Mouse (Mus musculus) embryo, embryonic 11 days (tissue): ENCODE data around the gene Mpnd.
"Not testable (repeated sequence)": the region's sequence is repeated elsewhere in the genome, so short reads cannot be mapped to it uniquely, and the experiment has no call there.

Experiments used
- DNase-seq: peaks from one replicate; pipeline ENCODE4 v3.0.0-alpha.2; 2015

Mpnd gene

GRCm38 (mm10) chr17:56039345-56039744 is 33.8 kb downstream of the Mpnd start:
- no peak for DNase-seq

- peak; percentile 100 for DNase-seq
Measured at GRCm38 (mm10) chr17:56040030-56040856, 34.7 kb downstream of the Mpnd start, which contains the start of gene Chaf1a. TSS of gene Chaf1a (plus strand) at chr17:56040439.

GRCm38 (mm10) chr17:56040857-56041163 is 35.3 kb downstream of the Mpnd start:
- peak; percentile 32 for DNase-seq

GRCm38 (mm10) chr17:56051369-56051768 is 45.9 kb downstream of the Mpnd start:
- no peak for DNase-seq

- no peak for DNase-seq
Measured at GRCm38 (mm10) chr17:56054938-56055337, 49.4 kb downstream of the Mpnd start.

GRCm38 (mm10) chr17:56055945-56056678 is 50.6 kb downstream of the Mpnd start:
- no peak for DNase-seq

- no peak for DNase-seq
Measured at GRCm38 (mm10) chr17:56057381-56058120, 52.0 kb downstream of the Mpnd start.

GRCm38 (mm10) chr17:56062081-56062480 is 56.6 kb downstream of the Mpnd start:
- DNase-seq = no peak

- not testable (repeated sequence) for DNase-seq
Measured at GRCm38 (mm10) chr17:56065715-56066114, 60.2 kb downstream of the Mpnd start.
